Mouse (Mus musculus) forebrain, embryonic 11.5 days (tissue): Measurements from ENCODE around the gene 2310079G19Rik. TPM values are rescaled to one million over a fixed set of nuclear protein-coding genes. Genes with fewer than 3 reads are reported as not detected.

Source experiments
- polyA plus RNA-seq: library from polyadenylated mRNA; unstranded; fragments of >200 nt; fragmentation: Nextera tagmentation; extraction: Ambion mirVana; gene quantifications from 2 replicates; pipeline ENCODE4 v1.2.1, GENCODE M21; 2014

Gene 2310079G19Rik
- polyA plus RNA-seq, 1 experiment from 2014 or later, result not detected

Other genes with a start within 250 kb of the 2310079G19Rik start
- not detected in 2 replicates for gene Cldn17, start 120.7 kb downstream of the 2310079G19Rik start, polyA plus RNA-seq
- 1.3 and 1.5 TPM in 2 replicates for gene Cldn8, start 64.5 kb downstream of the 2310079G19Rik start, polyA plus RNA-seq
- not detected in 2 replicates for gene Krtap24-1, start 15.4 kb downstream of the 2310079G19Rik start, polyA plus RNA-seq
- gene Krtap26-1, start 20.1 kb upstream of the 2310079G19Rik start, polyA plus RNA-seq, result not detected in 2 replicates
- not detected in 2 replicates for gene Krtap27-1, start 44.0 kb upstream of the 2310079G19Rik start, polyA plus RNA-seq
- gene 2310061N02Rik, start 80.3 kb upstream of the 2310079G19Rik start, polyA plus RNA-seq, result not detected in 2 replicates
- gene Krtap13-1, start 101.2 kb upstream of the 2310079G19Rik start, polyA plus RNA-seq, result not detected in 2 replicates
- gene Krtap13, start 124.0 kb upstream of the 2310079G19Rik start, polyA plus RNA-seq, result not detected in 2 replicates
- not detected in 2 replicates for gene 2310034C09Rik, start 131.2 kb upstream of the 2310079G19Rik start, polyA plus RNA-seq
- not detected in 2 replicates for gene 2310057N15Rik, start 146.5 kb upstream of the 2310079G19Rik start, polyA plus RNA-seq
- gene Gm5965, start 150.2 kb upstream of the 2310079G19Rik start, polyA plus RNA-seq, result not detected in 2 replicates
- gene Gm20741, start 184.6 kb upstream of the 2310079G19Rik start, polyA plus RNA-seq, result not detected in 2 replicates
- gene Krtap15, start 192.5 kb upstream of the 2310079G19Rik start, polyA plus RNA-seq, result not detected in 2 replicates
- not detected in 2 replicates for gene Krtap14, start 198.5 kb upstream of the 2310079G19Rik start, polyA plus RNA-seq
- gene Krtap19-1, start 241.7 kb upstream of the 2310079G19Rik start, polyA plus RNA-seq, result not detected in 2 replicates
- not detected in 2 replicates for gene Krtap19-2, start 246.6 kb upstream of the 2310079G19Rik start, polyA plus RNA-seq